Mouse (Mus musculus) bone marrow, adult 2 months (tissue): ENCODE data around the gene Dcdc2a.

Experiments
- CTCF ChIP-seq: fragments of 200-500 bp; IDR thresholded peaks from 2 replicates; pipeline ENCODE4 v1.5.1; 2011; ENCODE audit warnings: low read length, control low read depth; ENCODE audit not compliant: control insufficient read depth, insufficient read depth
- POLR2A ChIP-seq: fragments of 200-500 bp; IDR thresholded peaks from 2 replicates; pipeline ENCODE4 v1.6.1; 2011; ENCODE audit warnings: low read depth, mild to moderate bottlenecking, control low read depth, low read length, borderline replicate concordance; ENCODE audit not compliant: control insufficient read depth

GRCm38 (mm10) chr13:25070791-25071190 is 15.0 kb downstream of the Dcdc2a start:
- TF ChIP-seq POLR2A (no peak), CTCF (no peak)
